Mouse (Mus musculus) left cerebral cortex, postnatal 10 days (tissue): ENCODE results near the gene Cga. TPM values are rescaled to one million over a fixed set of nuclear protein-coding genes. Genes with fewer than 3 reads are reported as not detected.
A peak's percentile ranks its signal among the peaks of the same experiment; 100 is the strongest.
"Not testable (repeated sequence)": the region's sequence is repeated elsewhere in the genome, so short reads cannot be mapped to it uniquely, and the experiment has no call there.

ENCODE experiments used
- DNase-seq, 2 experiments: peaks; one replicate each; pipeline ENCODE4 v3.0.0; 2021 to 2022; ENCODE audit warnings: low spot score in 2 of 2, mixed read lengths in 1 of 2; ENCODE audit errors: extremely low spot score in 1 of 2
- intact Hi-C: fragments of 180-260 bp; cut with DNase I; formaldehyde crosslinking; loops from one replicate; pipeline ENCODE4 v1.15.1; 2025
- total RNA-seq, 2 experiments: library from RNA; stranded (reverse); gene quantifications; 2 replicates each; pipeline ENCODE4 v1.2.3; 2021

Cga gene
- total RNA-seq, 2 experiments from 2014 or later, result not detected

DNA sequence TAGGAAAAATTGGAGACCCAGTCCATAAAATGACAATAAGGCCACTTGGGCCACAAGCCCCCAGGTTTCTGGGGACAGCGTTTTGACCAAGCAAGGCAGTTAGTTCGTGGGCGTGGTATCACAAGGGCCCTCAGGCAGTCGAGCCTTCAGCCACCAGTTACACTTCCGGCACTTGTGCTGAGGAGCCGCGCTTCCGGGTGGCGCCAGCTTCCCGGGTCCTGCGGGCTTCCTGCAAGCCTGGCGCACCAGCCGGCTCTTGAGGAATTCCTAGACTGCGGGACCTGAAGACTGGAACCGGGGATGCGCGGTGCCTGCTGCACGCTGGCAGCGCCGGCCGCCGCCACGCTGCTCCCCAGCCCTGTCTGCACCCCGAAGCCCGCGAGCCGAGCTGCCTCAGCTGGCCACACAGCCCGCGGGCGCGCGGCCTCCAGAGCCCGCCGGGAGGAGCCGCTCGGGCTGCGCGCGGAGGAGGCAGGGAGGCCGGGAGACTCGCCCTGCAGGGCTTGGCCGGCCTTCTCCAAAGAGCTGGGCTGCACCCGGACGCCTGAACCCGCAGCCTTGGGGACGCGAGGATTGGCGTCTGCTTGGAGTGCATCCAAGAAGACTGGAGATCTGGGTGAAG is 7.0 kb upstream of the Cga start:
- intact Hi-C loops, result no loop called here
- DNase-seq, result peak; percentile 72 to 88

DNA sequence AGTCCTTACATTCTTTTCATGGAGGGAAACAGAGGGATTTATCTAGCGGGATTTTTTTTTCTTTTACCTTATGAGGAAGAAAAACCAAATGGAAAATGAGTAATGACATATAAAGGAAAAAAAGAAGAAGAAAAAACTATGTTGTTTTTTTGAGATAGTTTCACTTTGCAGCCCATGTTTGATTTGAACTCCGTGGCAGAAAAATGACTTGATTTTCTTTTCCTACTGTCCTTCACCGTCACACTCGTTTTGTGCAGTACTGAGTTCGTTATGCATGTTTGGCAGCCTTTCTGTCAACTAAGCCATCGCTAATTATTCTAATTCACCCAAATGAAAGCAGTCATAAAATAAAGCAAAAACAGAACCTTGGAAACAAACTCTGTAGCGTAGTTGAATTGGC is 6.3 kb upstream of the Cga start:
- intact Hi-C loops, result no loop called here
- no peak for DNase-seq

DNA sequence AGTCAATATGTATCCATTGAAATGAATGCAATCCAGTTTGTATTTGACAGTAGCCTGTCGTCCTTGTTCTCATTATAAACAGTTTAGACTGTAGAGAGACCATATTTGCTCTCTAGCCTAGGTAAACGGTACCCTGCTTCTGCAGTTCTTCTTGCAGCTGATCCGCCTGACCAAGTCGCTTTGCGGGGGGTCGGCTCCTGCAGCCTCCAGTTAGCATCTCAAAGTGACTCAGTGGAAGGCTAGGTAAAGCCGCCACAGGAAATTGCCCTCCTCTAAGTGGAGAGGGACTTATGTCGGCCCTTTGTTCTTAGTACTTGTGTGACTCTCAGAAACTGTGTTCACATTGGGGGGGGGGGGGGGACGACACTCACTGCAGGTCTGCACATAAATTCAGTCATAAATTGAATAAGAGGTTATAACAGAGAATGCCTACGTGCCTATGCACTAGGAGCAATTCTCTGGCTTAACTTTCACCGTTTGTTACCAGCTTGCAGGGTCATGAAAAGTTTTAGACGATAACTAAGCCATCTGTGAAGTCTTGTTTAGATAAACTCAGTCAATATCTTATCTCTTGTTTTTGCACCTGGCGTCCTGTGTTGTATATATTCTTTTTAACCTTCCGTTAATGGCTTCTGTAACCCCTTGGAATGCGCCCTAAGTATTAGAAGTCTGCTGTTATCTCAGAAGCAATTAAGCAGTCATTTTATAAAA is 4.3 kb upstream of the Cga start:
- intact Hi-C loops, result no loop called here
- no peak for DNase-seq

DNA sequence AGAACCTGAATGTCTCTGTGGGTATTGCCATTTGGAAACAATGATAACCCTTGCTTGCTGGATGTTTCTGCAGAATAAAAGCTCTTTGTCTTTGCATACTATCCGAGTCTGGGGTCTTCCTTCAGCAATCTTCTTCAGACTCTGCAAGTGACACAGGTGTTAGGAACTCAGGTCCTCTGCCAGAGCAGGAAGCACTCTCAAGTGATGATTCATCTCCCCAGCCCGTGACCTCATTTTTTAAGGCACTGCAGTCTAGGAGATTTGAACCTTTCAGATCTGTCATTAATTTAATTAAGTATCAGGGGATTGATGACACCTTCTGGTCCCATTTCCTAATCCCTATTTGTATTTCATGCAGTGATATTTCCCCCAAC is 3.8 kb upstream of the Cga start:
- intact Hi-C loops, result no loop called here
- DNase-seq, result no peak

DNA sequence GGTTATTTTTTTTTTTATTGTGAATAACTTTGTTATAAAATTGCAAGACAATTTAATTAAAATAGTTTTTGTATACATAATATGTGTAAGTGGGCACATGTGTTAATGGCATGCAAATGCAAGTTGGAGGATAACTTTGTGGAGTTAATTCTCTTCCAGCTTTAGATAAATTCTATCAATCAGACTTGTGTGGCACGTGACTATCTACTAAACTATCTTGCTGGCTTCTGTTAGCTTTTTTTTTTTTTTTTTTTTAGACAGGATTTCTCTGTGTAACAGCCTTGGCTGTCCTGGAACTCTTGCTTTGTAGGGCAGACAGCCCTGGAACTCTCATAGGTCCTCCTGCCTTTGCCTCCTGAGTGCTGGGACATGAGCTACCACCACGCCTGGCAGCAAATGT is 4.9 kb downstream of the Cga start:
- DNase-seq, result no peak
- intact Hi-C loops, result no loop called here

DNA sequence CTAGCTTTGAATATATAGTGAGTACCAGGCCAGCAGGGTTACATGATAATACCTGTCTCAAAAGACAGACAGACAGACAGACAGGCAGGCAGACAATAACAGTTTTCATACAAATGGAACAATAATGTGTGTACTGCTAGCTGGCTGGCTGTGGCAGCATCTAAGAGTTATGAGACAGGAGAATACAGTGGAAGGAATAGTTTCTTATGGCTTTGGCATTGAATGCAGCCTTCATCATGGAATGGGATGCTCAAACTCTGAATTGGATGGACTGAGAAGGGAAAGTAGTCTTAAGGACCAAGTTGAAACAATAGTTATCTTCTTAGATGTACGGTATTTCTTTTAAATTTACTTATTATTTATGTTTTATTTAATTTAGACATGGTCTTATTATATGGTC is 5.7 kb downstream of the Cga start:
- intact Hi-C loops, result no loop called here
- DNase-seq, result no peak

DNA sequence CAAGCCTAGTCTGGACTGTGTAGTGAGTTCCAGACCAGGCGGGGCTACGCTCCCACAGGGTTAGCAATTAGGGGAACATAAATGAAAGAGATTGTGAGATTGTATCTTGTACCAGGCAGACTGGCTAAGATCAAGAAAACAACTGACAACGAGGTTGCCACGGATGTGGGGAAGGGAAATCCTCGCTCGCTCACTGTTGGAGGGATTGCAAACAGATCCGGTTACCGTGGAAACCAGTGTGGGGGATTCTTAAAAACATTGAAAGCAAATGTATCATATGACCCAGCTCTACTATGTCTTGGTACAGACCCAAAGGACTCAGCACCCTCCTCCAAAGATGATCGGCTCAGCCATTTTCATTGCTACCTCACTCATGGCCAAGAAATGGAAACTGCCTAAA is 6.6 kb downstream of the Cga start:
- intact Hi-C loops, result no loop called here
- DNase-seq, result peak; percentile 28 to 44

DNA sequence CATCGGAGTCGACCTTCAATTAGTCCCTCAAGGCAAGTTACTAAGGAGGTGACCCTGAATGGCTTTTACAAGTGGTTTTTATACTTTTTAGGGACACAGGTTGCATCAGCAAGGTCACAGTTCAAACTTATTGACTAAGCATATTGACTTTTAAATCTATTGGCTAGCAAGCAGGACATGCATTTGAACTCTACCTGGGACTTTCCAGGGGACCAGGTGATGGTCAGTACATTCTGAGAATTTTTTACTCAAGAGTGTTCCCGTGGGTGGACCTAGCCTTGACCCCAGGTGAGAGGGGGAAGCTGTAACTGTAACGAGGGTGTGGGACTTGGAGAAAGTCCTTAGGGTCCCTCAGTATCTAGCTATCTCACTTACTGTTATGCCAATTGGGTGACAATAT is 7.6 kb downstream of the Cga start:
- DNase-seq, result no peak
- intact Hi-C loops, result no loop called here

DNA sequence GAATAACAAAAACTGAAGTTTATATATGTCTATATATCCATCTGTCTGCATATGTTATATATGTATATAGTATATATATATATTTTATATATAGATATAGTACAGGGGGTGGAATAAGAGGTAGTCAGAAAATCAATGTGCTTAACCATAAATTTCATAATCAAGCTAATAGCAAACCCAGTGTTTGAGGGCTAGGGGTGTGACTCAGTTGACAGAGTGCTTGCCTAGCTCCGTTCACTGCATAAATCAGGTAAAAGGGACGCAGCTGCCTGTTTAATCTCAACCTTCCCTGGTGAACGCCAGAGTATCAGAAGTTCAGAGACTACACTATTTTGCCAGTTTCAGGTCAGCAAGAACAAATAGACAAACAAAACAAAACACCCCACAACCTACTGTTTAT is 8.0 kb downstream of the Cga start:
- DNase-seq, intact Hi-C loops: not testable (repeated sequence)

DNA sequence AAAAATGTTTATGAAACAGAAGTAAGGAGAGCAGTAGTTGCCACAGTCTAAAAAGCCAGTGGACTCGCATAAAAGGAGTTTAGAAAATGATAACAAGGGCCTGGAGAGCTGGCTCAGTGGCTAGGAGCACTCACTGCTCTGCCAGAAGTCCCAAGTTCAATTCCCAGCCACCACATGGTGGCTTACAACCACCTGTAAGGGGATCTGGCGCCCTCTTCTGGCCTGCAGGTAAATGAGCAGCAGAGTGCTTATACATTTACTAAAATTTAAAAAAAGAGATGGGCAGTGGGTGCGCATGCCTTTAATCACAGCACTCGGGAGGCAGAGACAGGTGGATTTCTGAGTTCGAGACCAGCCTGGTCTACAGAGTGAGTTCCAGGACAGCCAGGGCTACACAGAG is 11.8 kb downstream of the Cga start:
- no peak for DNase-seq
- intact Hi-C loops, result no loop called here

DNA sequence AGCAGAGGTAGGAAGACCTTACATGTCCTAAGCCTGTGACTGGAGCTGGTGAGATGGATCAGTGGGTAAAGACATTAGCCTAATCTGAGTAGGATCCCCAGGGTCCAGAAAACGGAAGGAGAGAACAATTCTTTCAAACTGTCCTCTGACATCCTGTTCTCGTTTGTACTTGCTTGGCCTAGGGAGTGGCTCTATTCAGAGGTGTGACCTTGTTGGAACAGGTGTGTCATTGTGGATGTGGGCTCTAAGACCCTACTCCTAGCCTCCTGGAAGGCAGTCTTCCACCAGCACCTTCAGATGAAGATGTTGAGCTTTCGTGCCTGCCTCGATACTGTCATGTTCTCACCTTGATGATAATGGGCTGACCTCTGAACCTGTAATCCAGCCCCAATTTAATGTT is 12.6 kb downstream of the Cga start:
- intact Hi-C loops, result no loop called here
- DNase-seq, result no peak

DNA sequence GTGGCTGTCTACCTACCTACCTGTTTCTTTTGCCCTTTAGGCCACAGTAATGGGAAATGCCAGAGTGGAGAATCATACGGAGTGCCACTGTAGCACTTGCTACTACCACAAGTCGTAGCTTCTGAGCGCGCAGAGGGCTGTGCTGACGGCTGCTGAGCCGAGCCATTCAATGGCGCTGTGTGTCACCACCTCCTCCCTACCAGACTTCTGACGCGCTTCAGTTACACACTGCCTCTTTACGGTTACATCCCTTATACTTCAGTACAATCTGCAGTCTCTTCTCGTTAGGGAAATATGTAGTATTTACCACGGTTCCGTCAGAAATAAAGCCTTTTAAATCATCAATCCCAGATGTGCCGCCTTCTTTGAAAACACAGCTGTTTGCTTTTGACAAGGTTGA is 13.4 kb downstream of the Cga start:
- DNase-seq, result no peak
- intact Hi-C loops, result no loop called here

DNA sequence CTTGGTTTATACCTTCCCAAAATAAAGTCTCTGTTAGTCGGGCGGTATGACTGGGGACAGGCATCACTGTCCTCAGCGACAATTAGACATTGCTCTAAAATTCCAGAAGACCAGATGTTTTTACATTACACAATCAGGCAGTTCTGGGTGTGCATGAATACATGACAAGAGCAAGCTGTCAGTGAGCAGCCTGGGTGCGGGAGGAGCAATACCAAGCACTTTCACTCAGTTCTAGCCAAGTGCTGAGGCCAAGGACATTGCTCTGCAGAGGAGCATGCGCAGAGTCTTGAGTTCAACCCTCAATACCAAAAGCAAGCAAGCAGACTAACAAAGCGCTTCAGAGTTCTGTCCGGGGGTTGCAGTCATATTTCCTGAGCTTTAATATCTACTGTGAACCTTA is 14.5 kb downstream of the Cga start:
- no peak for DNase-seq
- intact Hi-C loops, result no loop called here

DNA sequence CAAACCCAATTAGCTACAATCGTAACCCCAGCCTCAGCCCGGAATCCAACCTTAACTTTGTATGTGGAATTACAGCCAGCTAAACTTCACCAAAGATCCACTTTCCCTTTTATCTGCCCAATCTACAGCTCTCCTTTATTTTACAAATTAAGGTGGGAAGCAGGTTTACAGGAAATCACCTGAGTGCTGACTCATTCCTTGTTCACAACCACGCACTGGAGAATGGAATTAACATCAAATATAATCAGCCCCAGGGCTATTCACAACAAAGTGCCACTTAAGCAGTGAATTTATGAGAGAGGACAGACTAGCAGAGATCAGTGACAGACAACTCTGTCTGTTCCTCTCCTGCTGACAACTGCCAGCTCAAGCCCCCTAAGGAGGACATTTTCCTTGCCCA is 17.8 kb downstream of the Cga start:
- intact Hi-C loops, result no loop called here
- DNase-seq, result no peak

DNA sequence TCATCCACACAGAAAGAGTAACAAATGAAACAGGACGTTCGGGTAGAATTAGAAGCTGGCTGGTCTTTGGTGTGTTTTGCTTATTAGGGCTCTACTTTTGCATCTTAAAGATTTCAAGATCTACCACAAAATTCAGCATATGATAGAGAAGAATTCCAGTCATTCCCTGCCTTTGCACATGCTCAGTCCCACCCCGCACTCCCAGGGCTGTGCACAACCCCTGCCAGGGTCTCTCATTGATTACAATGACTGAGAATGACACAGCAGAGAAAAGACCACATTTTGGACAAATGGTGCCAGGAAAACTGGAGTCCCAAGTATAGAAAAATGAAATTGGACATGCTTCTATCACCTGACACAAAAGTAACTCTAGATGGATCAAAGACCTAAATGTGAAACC is 18.6 kb downstream of the Cga start:
- intact Hi-C loops, result no loop called here

DNA sequence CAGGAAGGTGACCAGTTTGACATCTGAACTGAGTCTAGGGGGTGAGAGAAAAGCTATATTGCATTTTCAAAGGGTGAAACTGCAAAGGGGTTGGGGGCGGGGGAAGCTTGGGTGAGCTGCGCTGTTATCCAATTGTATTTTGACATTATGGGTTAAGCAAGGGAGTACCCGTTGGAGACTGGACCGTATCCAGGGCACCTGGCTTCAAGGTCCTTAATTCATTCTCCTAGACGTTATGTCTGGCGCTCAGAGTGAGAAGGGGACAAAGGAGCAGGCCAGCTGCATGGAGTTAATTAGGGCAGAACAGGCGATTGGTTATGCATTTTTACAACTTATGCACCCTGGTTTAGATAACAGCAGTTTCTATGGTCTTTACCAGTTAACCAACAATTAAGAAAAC is 23.8 kb downstream of the Cga start:
- no peak for DNase-seq
- intact Hi-C loops, result loop anchor here (5.0 kb wide), 1 partner anchor 230 kb away; the partner anchor contains the start of gene Slc35a1

More for the DNA sequence above, 18.6 kb downstream of the Cga start:
- DNase-seq, result no peak

DNA sequence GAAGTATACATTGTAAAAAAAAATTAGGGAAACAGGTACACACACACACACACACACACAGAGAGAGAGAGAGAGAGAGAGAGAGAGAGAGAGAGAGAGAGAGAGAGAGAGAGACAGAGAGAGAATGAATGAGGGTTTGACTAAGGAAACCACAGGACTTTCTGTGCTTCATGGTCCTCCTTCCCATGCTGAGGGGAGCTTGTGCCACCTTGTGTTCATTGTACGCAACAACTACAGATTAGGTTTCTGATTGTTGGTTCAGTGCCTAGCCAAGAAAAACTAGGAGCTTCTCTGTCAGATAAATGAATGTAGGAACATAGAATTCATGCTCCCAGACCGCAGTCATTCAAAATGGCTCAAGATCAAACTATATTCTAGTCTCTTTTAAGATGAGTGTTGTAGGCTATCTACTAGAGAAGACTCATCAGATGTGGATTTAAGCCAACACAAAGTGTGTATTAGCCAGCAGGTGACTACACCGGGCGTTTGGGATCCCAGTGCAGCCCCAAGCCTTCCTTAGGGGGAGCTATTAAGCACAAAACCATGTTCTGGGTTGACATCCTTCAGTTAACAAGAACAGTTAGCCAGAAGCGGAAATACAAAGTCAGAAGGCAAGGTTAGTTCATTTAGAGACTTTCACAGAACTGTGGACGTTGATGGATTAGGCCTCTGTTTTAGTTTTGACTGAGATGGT is 28.7 kb downstream of the Cga start:
- intact Hi-C loops, result loop anchor here (5.0 to 10.0 kb wide), 2 partner anchors 135 to 348 kb away; no protein-coding TSS in a partner anchor
- peak; percentile 33 to 51 for DNase-seq

DNA sequence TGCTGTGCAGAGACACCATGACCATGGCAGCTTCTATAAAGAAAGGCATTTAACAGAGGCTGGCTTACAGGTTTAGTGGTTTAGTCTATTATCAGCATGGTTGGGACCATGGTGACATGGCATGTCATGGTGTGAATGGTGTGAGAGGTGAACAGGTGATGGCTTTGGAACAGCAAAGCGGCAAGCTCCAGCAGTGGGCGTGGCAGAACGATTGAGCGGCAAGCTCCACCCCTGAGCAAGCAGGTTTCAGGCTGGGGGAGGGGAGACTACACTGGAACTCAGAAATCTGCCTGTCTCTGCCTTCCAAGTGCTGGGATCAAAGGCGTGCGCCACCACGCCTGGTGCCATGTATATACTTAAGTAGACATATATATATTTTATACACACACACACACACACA is 34.8 kb downstream of the Cga start:
- intact Hi-C loops, result loop anchor here (10.0 kb wide), 1 partner anchor 354 kb away; no protein-coding TSS in a partner anchor
- not testable (repeated sequence) for DNase-seq

DNA sequence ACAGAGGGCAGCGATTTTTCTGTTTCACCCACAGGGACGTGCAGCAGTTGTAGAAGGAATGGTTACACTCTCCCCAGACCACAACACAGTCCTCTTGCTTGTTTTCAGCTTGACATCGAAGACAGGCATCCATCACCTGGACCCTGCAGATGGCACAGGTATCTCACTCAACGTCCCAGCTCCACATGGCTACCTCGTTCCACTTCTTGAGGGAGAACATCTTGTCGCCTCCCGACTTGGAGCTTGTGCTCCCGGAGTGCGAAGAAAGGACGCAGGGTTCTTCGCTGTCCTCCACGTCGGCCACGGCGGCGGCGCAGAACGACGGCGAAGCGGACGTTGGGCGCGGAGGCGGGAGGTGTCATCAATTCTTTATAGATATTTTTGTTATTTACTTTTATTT is 47.5 kb downstream of the Cga start:
- DNase-seq, result no peak
- intact Hi-C loops, result no loop called here

DNA sequence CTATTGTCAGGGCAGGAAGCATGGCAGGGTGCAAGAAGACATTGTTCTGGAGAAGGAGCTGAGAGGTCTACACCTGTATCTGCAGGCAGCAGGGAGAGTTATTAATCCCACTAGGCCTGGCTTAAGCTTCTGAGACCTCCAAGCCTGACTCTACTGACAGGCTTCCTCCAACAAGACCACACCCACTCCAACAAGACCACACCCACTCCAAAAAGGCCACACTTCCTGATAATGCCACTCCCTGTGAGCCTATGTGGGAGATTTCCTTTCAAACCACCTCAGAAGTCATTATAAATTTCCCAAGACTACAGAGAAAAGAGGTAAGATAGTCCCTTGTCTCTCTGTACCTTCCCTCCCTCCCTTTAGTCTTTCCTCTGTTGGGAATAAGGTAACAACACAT is 53.6 kb downstream of the Cga start:
- intact Hi-C loops, result no loop called here
- no peak for DNase-seq
